Mouse (Mus musculus) adipose tissue, adult 10 weeks (tissue): ENCODE results near the gene Olfr178. TPM values are rescaled to one million over a fixed set of nuclear protein-coding genes. Genes with fewer than 3 reads are reported as not detected.

Source experiments
- polyA plus RNA-seq: library from polyadenylated mRNA; stranded (reverse); fragments of 350-450 nt; fragmentation: Illumina TruSeq; extraction: RNeasy Lipid Tissue Mini Kit (QIAGEN cat#74804); gene quantifications from one replicate; pipeline ENCODE4 v1.2.3, GENCODE M21; 2014; ENCODE audit warnings: low read depth, low replicate concordance

Gene Olfr178
- polyA plus RNA-seq: not detected

DNA sequence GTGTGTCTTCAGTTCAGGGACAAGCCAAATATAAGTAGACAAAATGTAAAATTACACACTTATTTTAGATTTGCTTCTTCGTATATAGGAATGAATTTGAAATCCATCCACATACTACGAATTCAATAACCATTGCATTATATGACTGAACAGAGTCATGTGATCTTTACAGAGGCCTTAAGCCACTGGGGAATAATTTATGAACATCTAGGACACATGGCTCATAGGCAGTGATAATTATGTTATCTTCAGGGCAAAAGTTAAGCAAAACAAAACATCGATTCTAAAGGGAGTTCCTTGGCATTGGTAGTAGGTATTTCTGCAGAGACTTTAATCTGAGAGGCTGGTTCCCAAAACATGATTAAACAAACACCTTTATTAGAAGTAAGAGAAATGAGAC is at the start of gene Olfr178:
Olfr178 (minus strand) TSS at position 101 of the 400 bp plus-strand sequence.

DNA sequence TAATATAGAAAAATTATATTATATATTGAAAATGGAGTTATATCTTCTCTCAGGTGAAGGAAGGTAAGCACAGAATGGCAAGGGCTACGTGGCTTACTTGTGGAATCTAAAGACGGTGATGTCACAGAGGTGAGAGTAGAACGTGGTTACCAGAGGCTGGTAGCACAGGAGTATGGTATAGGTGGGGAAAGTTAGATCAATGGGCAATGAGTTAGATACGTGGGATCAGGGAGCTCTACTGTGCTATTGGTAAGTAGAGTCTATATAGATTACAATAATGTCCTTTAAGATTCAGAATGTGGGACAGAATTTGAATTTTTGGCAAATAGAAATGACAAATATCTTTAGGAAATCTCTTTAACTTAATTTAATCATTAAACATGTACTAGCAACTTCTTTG is 37.4 kb upstream of the Olfr178 start, which contains the start of gene Olfr180:
Olfr180 (minus strand) TSS at position 101 of the 400 bp plus-strand sequence.

DNA sequence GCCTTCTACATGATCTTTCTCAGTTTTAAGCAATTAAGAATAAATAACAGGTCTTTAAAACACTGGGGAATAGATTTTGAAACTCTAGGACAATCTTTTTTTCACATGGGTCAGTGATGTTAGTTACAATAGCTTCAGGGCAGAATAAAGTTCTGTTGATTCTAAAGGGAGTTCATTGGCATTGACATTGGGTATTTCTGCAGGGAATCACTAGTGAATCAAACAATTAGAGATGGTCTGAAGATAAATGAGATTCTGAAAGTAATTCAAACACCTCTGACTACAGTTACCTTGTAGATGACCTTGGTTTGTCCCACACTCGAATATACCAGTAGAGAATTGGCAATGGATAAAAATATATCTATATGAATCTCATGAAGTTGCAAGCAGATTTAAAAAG is 36.8 kb upstream of the Olfr178 start, which contains the start of gene Olfr181:
Olfr181 (minus strand) TSS at position 101 of the 400 bp plus-strand sequence.

DNA sequence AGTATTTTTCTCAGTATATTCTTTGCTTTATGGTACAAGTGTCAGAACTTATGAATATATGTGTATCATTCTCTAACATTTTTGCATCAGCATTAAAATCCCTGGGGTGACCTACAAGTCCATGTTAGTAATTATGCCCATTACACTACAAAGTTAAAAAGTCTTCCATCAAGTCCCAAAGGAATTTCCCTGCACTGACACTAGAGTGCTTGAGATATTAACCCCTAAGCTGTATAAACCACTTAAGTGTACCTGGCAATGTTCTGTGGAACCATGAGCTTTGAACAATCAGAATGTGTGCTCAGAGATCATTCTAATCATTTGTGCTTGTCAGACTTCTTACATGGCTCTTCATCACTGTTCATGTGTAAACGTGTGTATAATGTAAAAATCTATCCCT is 17.2 kb downstream of the Olfr178 start, which contains the start of gene Olfr177:
Olfr177 (minus strand) TSS at position 101 of the 400 bp plus-strand sequence.

Other genes starting within 250 kb of the Olfr178 start
- gene Cpox, start 221.8 kb downstream of the Olfr178 start, polyA plus RNA-seq: 13.9 TPM
- gene Gpr15, start 173.0 kb downstream of the Olfr178 start, polyA plus RNA-seq: not detected
- 36.8 TPM for gene Cldnd1, start 164.2 kb downstream of the Olfr178 start, polyA plus RNA-seq
- gene Olfr172, start 128.9 kb downstream of the Olfr178 start, polyA plus RNA-seq: not detected
- not detected for gene Olfr173, start 91.8 kb downstream of the Olfr178 start, polyA plus RNA-seq
- gene Olfr175-ps1, start 65.3 kb downstream of the Olfr178 start, polyA plus RNA-seq: not detected
- not detected for gene Olfr177, start 17.3 kb downstream of the Olfr178 start, polyA plus RNA-seq
- not detected for gene Olfr181, start 36.7 kb upstream of the Olfr178 start, polyA plus RNA-seq
- gene Olfr180, start 37.3 kb upstream of the Olfr178 start, polyA plus RNA-seq: not detected
- not detected for gene Olfr183, start 103.3 kb upstream of the Olfr178 start, polyA plus RNA-seq
- gene Olfr186, start 138.2 kb upstream of the Olfr178 start, polyA plus RNA-seq: not detected
- gene Olfr187, start 147.7 kb upstream of the Olfr178 start, polyA plus RNA-seq: not detected
- not detected for gene Olfr190, start 185.9 kb upstream of the Olfr178 start, polyA plus RNA-seq
- not detected for gene Olfr191, start 197.8 kb upstream of the Olfr178 start, polyA plus RNA-seq
- not detected for gene Olfr193, start 219.8 kb upstream of the Olfr178 start, polyA plus RNA-seq
- not detected for gene Olfr194, start 229.0 kb upstream of the Olfr178 start, polyA plus RNA-seq